Mouse (Mus musculus): ENCODE results near the gene 2410137M14Rik.
"Not testable (repeated sequence)": the region's sequence is repeated elsewhere in the genome, so short reads cannot be mapped to it uniquely, and the experiment has no call there.

2410137M14Rik gene

DNA sequence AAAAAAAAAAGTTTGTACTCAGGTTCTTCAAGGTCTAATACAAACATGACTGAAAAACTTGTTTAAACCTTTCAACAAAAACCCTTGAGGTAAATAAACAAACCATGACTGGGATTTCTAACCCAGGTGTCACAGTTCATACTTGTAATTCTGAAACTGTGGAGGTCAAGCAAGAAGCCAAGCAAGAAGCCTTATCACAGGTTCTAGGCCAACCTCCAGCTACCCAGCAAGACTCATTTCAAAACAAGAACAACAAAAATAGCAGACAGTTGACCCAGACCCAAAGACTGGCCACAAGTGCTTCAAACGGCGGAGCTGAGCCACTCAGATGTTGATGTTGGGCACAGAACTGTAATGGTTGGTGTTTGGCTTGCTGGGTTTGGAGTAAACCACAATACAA is 13.5 kb upstream of the 2410137M14Rik start:
- DNase-seq (ENCODE audit: low read depth, low spot score), result no peak

DNA sequence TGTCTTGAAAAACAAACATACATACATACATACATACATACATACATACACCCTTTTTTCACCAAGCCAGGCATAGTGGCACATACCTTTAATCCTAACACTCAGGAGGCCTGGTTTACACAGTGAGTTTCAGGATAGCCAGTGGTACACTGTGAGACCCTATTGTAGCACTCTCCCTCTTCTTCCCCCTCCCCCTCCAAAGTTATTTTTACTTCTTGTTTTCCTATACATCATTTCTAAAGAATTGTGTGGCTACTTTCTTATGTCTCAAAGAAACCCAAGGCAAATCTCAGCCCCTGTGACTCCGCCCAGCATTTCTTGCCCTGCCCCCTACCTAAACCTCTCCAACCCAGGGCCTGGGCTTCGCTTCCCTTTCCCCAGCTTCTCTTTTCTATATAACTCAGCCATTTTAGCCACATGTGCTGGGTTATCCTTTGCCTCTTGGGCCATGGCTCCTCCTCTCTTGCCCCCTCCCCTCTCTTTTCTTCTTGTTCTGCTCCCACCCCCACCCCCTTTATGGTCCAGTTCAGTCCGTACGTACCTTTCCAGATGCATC is 12.8 kb upstream of the 2410137M14Rik start:
- no peak for DNase-seq (ENCODE audit: low read depth, low spot score)

DNA sequence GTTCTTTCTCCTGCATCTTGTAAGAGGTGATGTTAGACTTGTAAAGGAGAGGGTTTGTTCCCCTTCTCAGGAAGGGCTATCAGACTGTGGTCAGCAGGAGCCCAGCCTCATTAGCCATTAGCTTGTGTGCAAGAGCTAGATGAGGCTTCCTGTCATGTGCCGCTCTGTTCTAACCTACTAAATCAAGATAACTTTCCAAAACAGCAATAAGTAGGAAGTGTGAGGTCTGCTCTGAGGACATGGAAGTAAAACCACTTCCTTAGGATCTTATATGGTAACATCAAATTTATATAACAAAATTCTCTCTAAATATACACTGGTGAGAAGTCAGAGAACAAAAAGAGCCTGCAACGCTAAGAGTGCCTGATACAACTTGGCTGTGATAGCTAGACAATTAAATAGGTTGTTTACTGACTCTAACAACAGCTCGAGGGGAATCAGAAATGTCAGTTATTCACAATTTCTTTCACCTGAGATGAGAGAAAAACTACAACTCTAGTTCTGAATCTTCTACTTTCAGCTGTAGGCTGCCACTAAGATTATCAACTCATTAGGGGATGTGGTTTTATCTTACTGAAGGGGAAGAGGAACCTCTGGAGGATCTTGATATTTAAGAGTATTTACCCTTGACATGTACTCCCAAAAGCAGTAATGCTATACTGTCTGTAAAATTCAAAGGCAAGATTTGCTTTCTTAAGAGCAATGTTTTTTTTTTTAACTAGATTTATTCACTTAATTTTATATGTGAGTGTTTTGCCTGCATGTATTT is 11.5 kb upstream of the 2410137M14Rik start:
- DNase-seq (ENCODE audit: low read depth, low spot score), result peak; percentile 32

GRCm38 (mm10) chr17:36990630-36991029 is 9.6 kb upstream of the 2410137M14Rik start:
- not testable (repeated sequence) for DNase-seq (ENCODE audit: low read depth, low spot score)

- DNase-seq (ENCODE audit: low read depth, low spot score), result no peak
Measured at GRCm38 (mm10) chr17:36989437-36989836, 8.4 kb upstream of the 2410137M14Rik start, which contains the start of gene H2-M5. Gene H2-M5, minus strand, starts transcription at chr17:36989537.

DNA sequence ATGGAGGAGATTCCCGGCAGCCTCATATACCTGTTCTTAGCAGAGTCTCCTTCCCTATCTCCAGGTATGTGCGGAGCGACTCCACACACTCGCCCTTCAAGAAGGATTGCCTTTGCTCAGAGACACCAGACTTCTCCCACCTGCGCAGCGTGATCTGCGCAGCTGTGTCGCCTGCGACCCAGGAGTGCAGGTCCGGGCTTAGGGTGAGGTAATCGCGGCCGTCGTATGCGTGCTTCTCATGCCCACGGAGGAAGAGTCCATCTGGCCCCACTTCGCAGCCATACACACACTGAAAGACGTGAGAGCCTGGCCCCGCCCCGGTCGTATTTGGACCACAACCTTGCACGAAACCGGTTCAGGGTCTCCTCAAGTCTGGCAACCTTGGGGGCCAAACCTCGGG is 7.4 kb upstream of the 2410137M14Rik start:
- no peak for DNase-seq (ENCODE audit: low read depth, low spot score)

DNA sequence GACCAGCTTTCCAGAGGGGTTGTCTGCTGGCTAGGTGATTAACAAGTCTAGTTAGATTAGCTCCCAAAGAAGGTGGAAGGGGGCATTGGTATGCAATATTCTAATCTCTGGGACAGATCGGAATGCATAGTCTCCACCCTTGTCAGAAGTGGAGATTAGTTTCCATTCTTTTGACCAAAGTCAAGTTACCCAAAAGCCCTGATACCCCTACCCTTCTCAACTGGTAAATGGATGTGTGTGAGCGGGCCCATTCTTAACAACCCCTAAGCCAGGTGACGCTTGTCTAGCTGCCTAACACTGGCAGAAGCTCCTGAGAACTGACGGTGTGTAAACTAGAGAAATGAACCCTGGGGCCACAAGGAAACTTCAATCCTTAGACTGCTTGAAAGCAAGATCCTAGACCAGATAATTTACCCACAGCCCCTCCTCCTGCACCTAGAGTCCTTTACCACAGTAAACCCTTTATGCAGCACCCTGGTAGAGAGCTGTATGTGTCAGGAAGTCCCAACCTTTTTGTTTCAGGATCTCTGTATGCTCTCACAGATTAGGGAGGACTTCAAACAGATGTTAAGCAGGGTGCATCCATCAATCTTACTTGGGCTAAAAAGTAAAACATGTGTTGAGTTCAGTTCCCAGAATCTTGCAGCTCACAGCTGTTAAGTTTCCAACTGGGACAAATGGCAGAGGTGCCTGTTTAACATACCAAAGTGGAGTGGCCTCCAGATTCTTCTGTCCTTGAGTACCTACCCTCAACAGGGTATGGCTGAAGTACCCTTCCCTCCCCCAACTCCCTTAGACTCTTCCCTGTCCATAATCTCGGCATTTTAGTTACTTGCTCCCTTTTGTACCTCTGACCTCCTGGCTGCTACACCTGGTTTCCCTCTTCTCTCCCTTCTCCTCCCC is 1.5 kb upstream of the 2410137M14Rik start:
- peak; percentile 22 for DNase-seq (ENCODE audit: low read depth, low spot score)

- DNase-seq (ENCODE audit: low read depth, low spot score), result no peak
Measured at GRCm38 (mm10) chr17:36981845-36982244, 808 bp upstream of the 2410137M14Rik start.

DNA sequence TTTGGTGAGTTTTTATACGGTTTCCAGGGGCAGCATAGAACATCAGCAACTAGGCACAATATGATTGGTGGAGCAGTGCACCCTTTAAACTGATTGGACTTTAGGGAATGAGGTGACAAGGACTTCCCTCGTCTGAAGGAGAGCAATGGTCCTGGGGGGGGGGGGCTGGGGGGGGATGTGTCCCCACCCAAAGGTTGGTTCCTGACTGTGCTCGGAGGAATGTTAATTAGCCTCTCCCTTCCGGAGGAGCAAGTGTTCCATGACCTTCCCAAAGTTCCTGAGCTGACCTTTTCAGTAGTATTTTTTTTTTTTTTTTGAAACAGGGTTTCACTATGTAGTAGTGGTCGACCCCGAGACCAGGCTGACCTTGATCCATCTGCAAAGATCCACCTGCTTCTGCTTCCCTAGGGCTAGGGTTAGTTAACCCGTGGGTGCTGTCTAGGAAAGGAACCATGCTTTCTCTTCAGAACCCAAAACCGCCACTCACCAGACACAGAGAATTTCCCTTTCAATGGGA is 7.7 kb downstream of the 2410137M14Rik start:
- no peak for DNase-seq (ENCODE audit: low read depth, low spot score)

- DNase-seq (ENCODE audit: low read depth, low spot score), result peak; percentile 50
Measured at GRCm38 (mm10) chr17:36972791-36973190, 8.2 kb downstream of the 2410137M14Rik start.

GRCm38 (mm10) chr17:36971172-36971850 is 9.7 kb downstream of the 2410137M14Rik start:
- no peak for DNase-seq (ENCODE audit: low read depth, low spot score)

DNA sequence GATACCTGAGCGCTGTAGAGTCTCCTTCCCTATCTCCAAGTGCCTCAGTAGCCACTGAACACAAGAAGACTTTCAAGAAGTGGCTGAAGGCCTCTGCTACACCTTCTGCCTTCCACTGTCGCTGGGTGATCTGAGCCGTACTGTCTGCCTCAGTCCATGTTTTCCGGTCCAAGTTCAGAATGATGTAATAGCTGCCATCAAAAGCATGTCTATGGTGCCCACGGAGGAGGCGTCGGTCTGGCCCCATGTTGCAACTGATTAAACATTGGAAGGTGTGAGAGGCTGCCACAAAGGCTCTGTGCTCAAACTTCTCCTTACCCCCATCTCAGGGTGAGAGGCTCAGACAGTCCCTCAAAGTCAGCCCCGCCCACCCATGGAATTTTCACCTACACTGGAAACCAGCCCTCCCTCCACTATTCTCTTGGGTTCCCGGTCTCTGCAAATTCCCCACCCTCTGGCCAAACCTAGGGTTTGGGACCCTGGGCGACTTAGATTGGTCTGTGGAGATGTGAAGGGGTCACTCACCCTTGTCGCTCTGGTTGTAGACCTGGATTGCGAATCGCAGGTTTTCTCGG is 10.6 kb downstream of the 2410137M14Rik start:
- DNase-seq (ENCODE audit: low read depth, low spot score), result no peak

- DNase-seq (ENCODE audit: low read depth, low spot score), result no peak
Measured at GRCm38 (mm10) chr17:36966875-36967274, 14.2 kb downstream of the 2410137M14Rik start.

DNA sequence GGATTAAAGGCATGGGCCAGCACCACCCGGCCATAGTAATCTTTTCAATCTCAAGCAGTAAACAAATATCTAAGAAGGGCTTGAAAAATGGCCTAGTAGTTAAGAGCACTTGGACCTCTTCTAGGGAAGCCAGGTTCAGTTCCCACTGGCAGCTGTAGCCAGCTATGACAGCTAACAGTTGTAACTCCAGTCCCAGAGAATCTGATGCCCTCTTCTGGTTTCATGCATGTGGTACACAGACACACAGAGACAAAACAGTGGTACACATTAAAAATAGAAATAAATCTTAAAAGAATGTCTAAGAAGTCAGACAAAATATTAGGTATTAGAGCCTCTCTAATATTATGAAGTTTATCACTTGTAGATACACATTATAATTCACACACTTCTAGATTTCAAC is 19.9 kb downstream of the 2410137M14Rik start:
- DNase-seq (ENCODE audit: low read depth, low spot score), result no peak

- peak; percentile 29 for DNase-seq (ENCODE audit: low read depth, low spot score)
Measured at GRCm38 (mm10) chr17:36958884-36959283, 22.2 kb downstream of the 2410137M14Rik start.

GRCm38 (mm10) chr17:36957999-36958743 is 22.9 kb downstream of the 2410137M14Rik start, which contains the start of the genes Znrd1 and Znrd1as:
Gene Znrd1, minus strand, starts transcription at chr17:36958559.
Gene Znrd1as, plus strand, starts transcription at chr17:36958592.
- peak; percentile 94 for DNase-seq (ENCODE audit: low read depth, low spot score)

DNA sequence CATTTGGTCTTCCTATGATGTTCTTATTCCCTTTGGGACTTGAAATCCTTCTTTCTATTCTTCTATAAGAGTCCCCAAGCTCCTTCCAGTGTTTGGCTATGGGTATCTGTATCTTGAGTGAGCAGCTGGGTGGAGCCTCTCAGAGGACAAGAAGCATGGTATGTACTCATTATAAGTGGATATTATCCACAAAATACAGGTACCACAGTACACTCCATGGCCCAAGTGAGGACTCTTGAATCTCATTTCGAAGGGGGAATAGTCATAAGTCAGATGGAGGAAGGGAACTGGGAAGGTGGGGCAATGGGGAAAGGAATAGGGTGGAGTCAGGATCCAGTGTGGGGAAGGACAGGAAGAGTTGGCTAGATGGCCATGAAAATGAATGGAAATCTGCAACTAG is 28.0 kb downstream of the 2410137M14Rik start:
- no peak for DNase-seq (ENCODE audit: low read depth, low spot score)

DNA sequence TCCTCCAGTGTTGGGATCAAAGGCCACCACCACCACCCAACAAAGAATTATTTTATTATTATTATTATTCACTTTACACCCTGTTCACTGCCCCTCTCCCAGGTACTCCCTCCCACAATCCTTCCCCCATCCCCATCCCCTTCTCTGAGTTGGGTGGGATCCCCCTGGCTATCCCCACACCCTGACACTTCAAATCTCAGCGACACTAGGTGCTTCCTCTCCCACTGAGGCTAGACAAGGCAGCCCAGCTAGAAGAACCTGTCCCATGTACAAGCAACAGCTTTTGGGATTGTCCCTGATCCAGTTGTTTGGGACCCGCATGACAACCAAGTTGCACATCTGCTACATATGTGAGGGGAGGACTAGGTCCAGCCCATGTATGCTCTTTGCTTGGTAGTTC is 28.4 kb downstream of the 2410137M14Rik start:
- no peak for DNase-seq (ENCODE audit: low read depth, low spot score)

DNA sequence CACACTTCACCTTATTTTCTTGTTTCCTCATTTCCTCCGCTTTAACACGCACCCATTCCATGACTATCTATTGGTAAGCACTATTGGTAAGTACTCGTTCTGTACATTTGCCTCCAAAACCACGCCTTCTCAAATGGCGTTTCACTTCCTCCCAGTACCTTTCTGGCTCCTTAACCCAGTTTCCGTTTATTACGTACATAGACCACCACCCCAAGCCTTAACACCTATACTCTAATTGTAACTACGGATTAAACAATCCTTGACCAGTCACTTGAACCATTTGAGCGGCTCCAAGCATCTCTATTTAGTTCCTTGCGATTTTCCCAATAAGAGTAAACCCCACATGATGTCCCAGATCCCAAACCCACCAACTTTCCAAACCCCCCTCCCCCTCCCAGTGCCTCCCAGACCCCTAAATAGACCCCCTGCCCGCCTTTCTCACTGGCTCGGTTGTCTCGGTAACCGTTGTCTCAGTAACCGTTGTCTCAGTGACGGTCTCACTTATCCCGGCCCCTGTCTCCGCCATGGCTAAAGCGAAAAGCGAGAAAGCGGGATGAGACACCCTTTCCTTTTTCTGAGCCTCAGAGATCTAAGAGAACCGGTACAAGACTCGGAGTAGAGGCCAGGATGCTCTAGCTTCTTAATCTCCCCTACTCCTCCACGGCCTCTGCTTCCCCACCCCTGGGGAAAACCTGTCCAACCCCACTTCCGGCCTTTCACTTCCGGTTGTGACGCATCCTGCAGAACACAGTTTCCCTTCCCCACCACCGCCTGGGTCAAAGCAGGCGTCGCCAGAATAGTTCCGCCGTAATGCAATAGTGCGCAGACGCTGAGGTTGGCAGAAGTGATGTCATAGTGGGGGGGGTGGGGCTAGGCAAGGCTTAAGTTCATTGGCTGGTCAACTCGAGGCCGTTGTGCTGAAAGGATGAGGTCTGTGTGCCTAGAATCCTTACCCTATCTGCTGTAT is 29.8 kb downstream of the 2410137M14Rik start, which contains the start of gene Ppp1r11:
TSS of gene Ppp1r11 (minus strand) at position 761 of the 967 bp plus-strand sequence.
- DNase-seq (ENCODE audit: low read depth, low spot score), result peak; percentile 98
